Mouse (Mus musculus): ENCODE data around the gene Cherp.
A peak's percentile ranks its signal among the peaks of the same experiment; 100 is the strongest.

Cherp gene

DNA sequence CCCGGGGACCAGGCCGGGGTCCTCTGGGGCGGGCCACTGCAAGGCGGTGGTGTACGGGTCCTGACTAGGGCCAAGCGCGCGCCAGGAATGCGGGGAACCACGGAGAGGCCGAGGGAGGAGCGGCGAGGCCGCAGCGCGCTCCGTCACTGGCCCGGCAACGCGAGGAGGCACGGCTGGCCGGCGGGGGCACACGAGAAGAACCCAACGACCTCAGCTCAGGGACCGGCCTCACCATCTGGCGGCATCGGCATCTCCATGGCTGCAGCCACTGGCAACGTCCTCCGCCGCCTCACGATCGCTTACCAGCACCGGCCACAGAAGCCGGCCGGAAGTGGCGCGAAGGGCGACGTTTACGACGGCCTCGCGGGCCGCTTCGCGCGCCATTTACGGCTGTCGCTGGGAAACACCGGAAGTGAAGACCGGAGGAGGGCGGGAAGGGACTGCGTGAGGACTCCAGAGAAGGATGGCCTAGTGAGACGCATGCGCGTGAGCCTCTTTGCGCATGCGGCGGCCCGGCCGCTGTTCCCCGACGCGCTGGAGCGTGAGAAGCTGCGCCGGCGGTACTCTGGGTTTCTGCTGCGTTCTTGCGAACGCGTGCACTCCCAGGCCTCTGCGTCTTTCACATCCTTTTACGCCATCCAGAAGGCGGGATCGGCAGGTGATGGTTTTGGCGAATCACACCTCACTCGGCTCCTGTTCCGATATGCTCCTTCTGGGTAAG, at the start of gene Cherp:
Cherp (minus strand) TSS at position 401 of the 721 bp plus-strand sequence.
- DNase-seq (ENCODE audit: low spot score in 2 of 2) = peak; percentile 89 to 95

DNA sequence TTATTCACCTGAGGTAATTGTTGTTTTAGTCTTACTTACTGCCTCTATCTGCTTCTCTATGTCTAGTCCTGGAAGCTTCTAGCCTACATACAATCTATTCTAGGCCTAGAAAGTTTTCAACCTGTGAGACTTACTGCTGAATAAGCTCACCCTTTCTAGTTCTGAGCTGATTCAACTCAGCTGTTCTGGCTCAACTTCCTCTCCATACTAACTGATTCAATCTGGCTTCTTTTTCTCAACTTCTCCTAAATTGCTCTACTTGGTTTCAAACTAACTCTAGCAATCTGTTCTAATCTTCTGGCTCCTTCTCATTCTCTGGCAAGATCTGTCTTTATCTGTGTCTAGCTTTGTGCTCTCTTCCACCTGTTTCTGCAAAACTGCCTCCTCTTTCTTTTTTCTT, 46.9 kb upstream of the Cherp start:
- no peak for DNase-seq (ENCODE audit: low spot score in 2 of 2)

DNA sequence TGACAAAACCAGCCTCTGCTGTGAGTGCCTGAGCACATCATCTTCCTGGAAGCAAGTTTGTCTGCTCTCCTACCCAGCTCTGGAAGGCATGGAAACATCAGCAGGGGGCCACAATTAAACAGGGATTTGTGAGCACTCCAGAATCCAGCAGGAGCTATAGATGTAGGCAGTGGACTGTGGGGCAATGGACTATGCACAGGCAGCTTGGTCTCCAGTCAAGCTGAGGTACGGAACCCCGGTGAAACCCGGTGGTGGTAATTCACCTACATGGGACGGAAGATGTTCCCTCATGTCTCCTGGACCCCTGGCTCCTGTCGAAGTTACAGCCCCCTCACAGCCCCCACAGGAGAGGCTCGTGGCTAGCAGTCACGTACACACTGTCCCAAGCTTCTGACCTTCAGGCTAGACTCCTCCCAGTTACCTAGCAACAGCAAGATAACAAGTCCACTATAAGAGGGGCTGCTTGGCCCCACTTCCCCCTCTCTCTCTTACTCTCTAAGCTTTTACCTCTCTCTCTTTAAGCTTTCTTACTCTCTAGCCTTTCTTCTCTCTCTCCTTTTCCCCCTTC, 42.5 kb upstream of the Cherp start:
- DNase-seq (ENCODE audit: low spot score in 2 of 2) = no peak

DNA sequence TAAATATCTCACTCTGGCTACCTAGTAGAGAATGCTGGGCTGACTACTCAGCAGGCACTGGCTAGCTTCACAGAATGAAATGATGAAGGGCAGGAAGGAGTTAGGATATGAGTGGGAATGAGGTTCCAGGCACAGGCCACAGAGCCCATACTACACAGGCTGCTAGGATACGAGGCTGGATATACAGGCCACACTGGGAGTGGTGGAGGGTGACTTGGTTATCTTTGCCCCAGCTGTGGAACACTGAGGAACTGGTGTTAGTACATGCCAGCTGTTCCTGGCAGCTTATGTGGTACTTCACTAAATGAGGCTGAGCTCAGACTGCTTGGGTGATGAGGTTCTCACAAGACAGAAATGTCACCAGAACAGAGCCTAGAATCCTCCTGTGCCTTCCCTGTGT, 38.1 kb upstream of the Cherp start:
- DNase-seq (ENCODE audit: low spot score in 2 of 2) = no peak

DNA sequence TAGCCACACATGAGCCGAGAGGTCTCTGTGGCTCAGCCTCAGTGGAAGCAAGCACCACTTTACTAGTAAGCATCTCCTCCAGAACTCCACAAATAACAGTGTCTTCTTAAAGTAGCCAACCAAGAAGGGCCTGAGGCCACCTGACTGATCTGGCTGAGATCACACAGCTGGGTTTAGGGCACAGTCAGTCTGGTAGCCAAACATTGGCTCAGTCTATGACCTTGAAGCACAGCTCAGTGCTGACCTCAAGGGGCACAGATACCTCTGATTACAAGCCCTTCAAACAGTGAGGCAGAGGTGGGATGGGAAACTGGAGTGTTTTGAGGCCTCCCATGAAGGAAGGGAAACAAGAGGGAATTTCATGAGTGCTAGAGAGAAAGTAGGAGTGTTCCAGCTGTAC, 37.6 kb upstream of the Cherp start:
- no peak for DNase-seq (ENCODE audit: low spot score in 2 of 2)

DNA sequence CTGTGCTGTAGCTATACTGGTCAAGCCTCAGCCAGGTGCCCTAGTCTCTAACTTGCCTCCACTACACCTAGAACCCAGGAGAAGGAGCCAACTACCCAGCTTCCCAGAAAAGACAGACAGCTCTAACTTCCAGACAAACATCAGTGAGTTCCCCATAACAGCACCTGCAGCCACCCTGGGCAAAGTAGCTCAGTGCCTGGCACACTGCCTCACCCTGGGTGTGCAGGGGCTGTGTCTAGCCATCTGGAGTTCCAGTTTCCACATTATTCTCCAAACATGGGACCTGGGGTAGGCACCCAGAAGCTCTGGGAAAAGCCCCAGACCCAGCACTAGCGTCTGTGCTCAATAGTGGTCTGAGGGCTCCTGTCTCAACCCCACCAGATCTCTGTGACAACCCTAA, 32.5 kb upstream of the Cherp start:
- no peak for DNase-seq (ENCODE audit: low spot score in 2 of 2)

DNA sequence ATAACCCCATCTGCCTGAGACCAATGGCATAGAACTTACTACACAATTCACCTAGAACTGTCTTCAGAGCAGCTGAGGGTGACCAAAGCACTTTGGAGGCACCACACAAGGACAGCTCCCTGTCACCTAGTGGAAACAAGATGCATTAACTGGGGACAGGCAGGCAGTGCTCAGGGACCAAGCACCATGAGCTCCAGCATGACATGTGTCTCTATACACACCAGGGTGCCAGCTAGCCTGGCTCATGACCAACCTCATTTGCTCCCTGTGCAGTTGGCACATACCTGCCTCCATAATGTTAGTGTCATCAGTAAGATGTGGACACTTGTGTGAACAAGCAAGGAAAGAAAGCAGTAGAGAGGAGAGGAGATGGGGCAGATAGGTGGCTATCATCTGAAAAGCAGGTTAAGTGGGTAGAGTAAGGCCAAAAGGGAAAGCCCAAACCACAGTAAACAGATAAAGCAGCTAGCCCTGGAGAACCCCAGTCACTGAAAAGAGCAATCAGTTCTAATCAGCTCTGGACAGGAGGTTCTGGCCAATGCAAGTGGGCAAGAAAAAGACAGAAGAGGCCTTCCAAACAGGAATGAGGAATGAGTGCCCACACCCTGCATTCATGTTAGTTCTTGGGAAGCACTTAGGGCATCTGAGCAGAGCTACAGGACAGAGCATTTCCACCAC, 29.8 kb upstream of the Cherp start:
- DNase-seq (ENCODE audit: low spot score in 2 of 2) = peak in 1 of 2 experiments; percentile 41

DNA sequence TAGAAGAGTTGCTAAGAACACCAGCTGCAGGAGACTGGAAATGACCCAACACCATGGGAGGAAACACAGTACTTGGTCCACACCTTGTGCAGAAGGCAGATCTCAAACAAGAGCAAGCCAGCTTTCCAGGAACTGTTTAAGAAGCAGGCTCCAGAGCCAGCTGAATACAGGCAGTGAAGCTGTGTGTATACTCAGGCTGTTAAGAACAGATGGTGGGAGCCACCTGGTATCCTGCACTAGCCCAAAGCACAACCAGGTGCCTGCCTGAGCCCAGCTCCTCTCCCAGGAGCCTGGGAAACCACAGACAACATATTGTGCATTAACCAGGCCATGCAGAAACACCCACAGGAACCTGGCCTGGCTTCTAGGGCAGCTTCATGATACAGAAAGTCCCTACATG, 29.1 kb upstream of the Cherp start:
- no peak for DNase-seq (ENCODE audit: low spot score in 2 of 2)

DNA sequence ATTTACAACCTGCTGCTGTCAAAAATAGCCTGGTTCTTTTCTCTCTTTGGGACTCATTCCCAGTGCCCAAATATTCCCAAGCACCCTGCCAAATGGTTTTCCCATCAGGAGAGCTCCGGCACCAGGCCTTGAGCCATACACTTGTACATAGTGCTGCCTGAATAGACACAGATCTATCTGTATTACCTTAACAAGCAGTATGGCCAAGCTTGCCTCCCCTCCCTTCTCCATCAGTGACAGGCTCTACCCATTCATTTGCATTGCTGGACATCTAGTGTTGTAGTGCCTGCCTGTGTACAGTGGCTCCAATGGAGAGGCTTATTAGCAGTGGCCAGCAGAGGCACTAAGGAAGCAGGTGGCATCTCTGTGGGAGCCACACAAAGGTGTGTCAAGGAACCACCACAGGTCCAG, 25.5 kb upstream of the Cherp start:
- no peak for DNase-seq (ENCODE audit: low spot score in 2 of 2)

DNA sequence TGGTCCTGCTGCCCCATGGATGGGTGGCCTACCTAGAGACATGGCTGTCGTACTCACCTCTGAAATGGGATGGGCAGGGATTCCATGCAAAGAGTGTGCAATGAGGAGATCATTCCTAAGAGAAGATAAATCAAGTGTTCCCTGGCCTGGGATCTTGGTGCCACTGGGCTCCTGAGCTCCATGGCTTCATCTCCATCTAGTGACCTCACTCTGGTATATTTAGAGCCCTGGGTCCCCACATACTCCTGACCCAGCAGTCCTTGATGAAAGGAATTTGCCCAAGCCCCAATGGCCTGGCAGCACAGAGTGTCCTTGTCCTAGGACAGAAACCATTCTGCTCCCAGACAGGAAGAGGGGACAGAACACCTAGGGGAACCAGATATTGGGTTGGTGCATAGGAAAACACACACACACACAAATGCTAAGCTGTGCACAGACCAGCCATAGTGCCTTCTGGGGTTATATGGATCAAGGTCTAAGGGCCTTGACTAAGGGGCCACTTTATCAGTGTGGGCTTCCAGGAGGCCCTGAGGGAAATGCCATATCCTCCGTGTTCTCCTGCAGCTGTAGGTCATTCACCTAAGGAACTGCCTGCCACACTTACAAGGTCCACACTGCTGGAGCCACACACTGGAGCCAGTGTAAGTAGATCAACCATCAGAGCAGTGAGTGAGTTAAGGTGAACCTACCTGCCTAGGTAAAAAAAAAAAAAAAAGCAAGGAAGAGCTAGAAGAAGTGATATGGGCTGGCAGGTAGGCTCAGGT, 24.7 kb upstream of the Cherp start:
- DNase-seq (ENCODE audit: low spot score in 2 of 2) = no peak

DNA sequence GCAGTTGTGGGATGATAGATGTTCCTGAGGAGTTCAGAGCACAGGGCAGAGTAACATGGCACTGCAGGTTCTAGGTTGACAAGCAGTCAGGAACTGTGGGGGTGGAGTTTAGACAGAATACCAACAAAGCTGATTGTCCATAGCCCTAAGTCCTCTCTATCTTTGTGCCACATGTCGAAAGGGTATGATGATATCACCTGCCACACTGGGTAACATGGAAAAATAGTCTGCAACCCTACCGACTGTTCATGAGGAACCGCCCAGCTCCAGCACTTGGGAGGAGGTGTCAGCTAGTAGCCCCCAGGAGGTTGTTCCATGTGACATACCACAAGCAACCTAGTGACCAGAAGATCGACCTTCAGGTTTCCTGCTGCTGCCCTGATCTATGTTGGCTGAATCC, 23.5 kb upstream of the Cherp start:
- no peak for DNase-seq (ENCODE audit: low spot score in 2 of 2)

DNA sequence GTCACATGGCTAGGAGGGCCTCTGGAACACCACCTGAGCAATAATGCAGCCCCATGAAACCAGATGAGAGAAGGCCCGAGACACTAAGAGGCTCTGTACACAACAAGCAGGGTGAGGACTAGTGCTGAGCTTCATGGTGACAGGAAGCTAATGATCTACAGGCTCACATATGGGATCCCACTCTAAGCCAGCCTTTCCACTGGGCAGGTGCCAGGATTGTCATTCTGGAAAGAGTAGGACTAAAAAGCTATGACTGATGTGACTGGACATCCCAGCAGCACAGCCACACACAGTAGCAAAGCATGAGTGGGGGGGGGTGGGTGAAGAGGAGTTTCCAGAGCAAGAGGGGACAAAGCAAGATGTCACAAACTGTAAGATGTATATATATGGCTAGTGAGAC, 22.9 kb upstream of the Cherp start:
- DNase-seq (ENCODE audit: low spot score in 2 of 2) = no peak

DNA sequence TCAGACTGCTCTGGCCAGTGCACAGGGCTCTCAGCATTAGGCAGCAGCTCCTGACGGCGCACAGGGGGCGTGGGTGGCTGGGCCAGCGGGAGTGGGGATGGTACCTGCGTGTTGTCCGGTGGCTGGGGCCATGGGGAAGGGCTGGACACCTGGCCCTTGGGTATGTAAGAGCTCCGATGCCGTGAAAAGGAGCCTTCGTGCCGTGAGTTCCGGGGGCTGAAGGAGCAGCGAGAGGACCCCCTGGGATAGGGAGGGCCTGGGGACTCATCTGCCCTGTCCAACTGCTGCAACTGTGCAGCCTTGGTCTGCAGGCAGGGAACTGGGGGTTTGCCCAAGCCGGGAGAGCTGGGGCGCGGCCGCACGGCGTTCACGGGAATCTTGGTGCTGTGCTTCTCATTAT, 21.2 kb upstream of the Cherp start:
- DNase-seq (ENCODE audit: low spot score in 2 of 2) = no peak

DNA sequence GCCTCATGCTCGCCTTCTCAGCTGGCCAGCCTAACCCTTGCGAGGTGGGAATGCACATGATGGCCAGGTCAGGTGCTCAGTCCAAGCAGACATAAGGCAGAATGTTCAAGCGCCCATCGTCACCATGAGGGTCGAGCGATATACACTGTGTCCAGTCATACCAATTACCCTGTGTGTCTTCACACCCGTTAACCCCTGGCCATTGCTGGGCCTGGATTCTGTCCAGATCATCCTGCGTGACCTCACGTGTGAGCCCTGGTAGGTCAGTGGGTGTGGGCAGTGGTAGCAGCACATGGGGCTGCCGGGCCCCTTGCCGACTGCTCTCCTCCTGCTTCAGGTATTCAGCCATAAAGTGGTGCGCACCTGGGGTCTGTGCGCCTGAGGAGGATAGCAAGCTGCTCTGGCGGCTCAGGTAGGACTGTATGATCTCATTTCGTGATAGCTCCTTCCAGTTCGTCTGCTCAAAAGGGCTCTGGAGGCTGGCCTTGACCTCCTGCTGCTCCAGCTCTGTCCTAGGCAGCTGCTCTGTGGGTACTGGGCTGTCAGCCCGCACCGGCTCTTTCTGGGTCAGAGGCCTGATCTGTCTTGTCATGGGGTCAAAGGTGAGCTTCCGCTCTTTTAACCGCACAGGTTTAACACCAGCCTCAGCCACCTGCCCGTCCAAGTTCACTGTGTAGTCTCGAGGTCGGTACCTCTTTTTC, 20.5 kb upstream of the Cherp start:
- DNase-seq (ENCODE audit: low spot score in 2 of 2) = no peak

DNA sequence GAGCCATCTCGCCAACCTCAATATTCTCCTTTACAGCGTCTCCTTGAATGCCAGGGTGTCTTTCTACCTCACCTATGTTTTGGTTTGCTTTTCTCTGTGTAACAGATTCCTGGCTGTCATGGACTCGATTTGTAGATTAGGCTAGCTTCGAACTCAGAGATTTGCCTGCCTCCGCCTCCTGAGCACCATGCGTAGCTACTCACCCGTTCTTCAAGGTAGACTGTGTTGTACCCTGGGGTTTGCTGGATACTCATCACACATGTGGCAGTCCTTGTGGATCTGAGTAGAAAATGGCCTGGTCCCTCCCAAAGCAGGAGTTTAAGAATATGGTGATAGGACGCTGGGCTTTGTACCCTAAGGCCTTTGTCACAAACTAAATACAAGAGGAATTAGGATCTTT, 18.4 kb upstream of the Cherp start:
- no peak for DNase-seq (ENCODE audit: low spot score in 2 of 2)

DNA sequence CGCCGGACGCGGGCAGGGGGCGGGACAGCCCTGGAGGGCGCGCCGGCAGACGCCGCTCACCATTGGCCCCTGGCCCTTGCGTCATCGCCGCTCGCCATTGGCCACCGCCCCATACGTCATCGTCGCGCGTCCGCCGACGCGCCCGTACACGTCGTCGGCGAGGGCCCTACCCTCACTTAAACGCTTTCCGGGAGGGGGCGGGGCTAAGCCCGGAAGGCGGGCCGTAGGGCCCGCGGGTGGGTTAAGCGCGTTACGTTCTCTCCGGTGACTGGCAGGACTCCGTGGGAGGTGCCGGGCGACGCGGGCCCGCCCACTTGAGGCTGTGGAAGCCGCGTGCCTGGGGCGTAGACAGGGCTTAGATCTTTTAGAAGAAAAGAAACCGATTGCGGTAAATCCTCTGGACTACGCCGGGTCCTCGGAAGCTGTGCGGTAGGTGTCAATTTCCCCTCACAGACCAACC, 17.6 kb upstream of the Cherp start:
- peak; percentile 99 for DNase-seq (ENCODE audit: low spot score in 2 of 2)

DNA sequence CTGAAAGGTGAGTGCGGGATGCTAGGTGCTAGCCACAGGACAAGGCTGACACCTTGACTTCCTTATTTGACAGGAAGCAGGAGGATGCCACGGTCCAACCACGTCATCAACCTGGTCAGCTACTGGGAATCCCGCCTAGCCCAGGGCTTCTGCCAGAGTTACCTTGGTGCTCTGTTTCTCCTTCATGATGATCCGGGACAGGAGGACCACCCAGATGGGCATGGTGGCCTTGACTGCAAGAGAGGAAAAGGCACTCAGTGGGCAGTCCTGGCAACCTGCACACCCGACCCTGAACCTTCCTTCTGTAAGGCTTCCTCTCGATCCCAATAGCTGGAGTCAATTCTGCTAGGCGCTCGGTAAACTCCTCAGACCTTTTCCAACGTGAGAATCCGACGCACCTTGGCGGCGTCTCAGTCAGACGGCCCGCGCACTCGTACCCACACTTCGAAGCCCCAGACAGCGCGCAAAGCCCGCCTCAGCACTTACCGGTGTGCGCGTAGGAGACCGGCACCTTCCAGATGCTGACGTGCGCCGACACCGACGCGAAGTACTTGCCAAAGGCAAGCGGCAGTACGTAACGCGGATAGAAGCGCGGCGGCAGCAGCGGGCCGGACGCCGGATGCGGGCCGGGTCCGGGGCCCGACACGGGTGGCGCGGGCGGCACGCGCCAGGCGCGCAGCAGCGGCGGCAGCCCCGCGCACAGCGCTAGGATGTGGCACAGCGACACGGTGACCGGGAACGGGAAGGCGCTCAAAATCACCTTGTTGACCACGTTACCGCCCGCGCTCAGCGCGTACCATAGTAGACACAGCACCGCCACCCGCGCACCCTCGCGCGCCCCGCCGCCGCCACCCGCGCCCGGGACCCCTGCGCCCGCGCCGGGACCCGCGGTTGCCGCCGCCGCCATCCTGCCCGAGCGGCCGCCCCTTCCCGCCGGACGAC, 16.9 kb upstream of the Cherp start, which contains the start of gene Slc35e1:
Slc35e1 (minus strand) TSS at position 935 of the 942 bp plus-strand sequence.
- no peak for DNase-seq (ENCODE audit: low spot score in 2 of 2)

DNA sequence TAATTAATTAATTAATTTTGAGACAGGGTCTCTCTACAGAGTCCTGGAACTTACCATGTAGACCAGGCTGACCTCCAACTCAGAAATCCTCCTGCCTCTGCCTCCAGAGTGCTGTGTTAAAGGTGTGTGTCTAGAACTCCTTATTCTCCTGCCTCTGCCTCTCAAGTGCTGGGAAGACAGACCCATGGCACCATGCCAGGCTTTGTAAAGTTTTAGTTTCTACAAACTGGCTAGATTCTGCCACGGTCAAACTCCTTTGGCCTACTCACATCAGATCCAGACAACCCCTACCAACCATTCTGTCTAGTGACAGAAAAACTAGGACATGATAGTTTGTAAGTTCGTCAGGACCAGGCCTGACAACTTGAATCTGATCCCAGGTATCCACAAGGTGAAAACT, 16.0 kb upstream of the Cherp start:
- DNase-seq (ENCODE audit: low spot score in 2 of 2) = no peak

DNA sequence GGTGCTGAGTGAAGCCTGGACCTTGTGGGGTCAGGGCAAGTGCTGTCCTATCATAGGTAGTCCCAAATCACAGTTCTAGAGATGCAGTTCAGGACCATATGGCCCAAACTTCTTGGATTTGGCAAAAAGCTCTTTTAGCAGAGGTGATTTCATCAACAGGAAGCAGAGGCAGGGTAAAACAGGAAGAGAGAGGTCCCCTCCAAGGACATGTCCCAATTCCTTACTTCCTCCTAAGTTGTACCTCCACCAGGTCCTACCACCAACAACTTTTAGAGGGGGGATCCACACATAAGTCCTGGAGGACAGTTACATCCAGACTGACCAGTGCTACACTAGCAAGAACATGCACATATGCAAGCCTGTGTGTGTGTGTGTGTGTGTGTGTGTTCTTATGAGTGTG, 12.0 kb upstream of the Cherp start:
- DNase-seq (ENCODE audit: low spot score in 2 of 2) = no peak

DNA sequence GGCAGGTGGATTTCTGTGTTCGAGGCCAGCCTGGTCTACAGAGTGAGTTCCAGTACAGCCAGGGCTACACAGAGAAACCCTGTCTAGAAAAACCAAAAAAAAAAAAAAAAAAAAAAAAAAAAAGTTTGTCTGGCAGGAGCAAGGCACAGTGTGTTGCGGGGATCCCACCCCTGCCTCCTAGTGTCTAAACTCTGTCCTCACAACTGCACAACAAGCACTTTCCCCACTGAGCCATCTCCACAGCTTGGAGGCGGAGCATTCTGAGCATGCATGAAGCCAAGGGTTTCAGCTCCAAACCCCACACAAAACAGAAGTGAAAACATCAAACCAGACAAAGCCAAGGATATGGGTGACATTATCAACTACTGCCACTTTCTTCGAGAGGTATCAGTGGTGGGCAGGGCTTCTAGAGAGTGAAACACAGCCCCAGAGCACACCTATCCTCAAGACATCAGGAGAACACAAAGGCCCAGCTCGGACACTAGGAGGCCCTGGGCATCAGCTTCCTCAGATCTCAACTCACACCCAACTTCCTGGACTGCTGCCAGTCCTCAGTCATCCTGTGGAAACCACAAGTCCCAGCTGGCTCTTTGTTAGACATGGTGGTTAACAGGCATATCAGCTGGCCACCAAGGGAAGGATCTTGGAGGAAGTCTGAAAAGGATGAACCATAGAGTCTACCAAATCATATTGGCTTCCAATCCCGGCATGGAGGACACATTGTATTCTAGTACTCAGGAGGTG, 10.6 kb upstream of the Cherp start:
- DNase-seq (ENCODE audit: low spot score in 2 of 2) = no peak

Data from cerebellum, postnatal 4 days (tissue).